Mouse (Mus musculus): ENCODE data around the gene Wdr5. TPM values are rescaled to one million over a fixed set of nuclear protein-coding genes. Genes with fewer than 3 reads are reported as not detected.
"Not testable (repeated sequence)": the region's sequence is repeated elsewhere in the genome, so short reads cannot be mapped to it uniquely, and the experiment has no call there.

Wdr5 gene
- polyA plus RNA-seq, 1 experiment from 2014 or later = 51.4 TPM

DNA sequence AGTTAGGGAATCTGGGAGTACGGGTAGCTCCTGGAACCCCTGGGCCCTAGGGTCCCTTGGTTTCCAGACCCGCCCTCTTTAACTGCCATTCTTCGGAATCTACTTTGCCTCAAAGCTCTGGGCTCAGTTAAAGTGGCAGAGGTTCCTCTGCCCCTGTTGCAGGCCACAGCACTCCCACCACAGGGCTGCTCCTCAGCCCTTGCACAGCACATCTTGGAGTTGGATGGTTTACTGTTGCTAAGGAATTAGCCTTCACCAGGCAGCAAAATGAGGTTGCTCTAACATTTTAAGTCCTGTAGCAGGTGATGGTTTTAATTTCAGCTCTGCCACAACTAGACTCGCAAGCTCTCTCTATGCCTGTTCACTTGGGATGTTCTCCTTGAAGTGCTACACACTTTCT is 7.4 kb upstream of the Wdr5 start, which contains the start of gene Brd3:
Gene Brd3 (minus strand): TSS at position 101 of the 400 bp plus-strand sequence.
- Histone ChIP-seq H3K9ac (no peak within 1 kb of the TSS), H3K4me1 (no peaks in the 10 kb centered on the region; the same call in 1 of the 2 replicates)
- 82% methylated on average over 4 of the region's 4 CpGs for WGBS

DNA sequence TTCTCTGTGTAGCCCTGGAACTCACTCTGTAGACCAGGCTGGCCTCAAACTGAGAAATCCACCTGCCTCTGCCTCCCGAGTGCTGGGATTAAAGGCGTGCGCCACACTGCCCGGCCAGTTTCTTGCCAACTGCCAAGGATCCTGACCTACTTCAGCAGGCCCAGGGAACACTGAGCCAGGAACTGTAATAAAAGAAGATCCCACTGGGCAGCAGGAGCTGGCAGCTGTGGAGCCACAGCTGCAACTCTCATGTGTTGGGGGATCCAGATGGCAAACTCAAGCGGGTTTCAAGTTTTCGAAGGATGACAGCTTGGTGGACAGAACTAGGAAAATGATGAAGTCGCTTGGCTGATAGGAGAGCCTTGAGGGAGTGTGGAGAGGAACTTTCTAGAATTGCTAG is 4.3 kb upstream of the Wdr5 start:
- Histone ChIP-seq H3K36me3 (no peaks in the 10 kb centered on the region), H3K9ac (no peak overlapping the region), H3K9me3 (replicated peaks) (no peaks in the 10 kb centered on the region), H3K27ac (no peak overlapping the region), H3K27me3 (no peaks in the 10 kb centered on the region), H3K4me1 (peaks cover 11% of the 10 kb centered on the region), H3K4me3 (no peak overlapping the region), H3K4me2 (replicated peaks) (no peak overlapping the region)
- 91% methylated on average over 7 of the region's 7 CpGs for WGBS
- ATAC-seq (ENCODE audit: low FRiP score) = no peak

More for the DNA sequence above, 7.4 kb upstream of the Wdr5 start, which contains the start of gene Brd3:
- H3K36me3 ChIP-seq = no peaks in the 10 kb centered on the region
- H3K27me3 ChIP-seq = no peaks in the 10 kb centered on the region
- H3K4me2 ChIP-seq (replicated peaks) = no peak within 1 kb of the TSS
- no peak within 1 kb of the TSS for H3K4me3 ChIP-seq
- no peak within 1 kb of the TSS for H3K27ac ChIP-seq
- ATAC-seq (ENCODE audit: low FRiP score) = no peak
- H3K9me3 ChIP-seq (replicated peaks) = no peaks in the 10 kb centered on the region

- Histone ChIP-seq H3K9ac (no peak overlapping the region), H3K9me3 (replicated peaks) (no peaks in the 10 kb centered on the region), H3K4me3 (no peak overlapping the region), H3K4me2 (replicated peaks) (no peak overlapping the region), H3K36me3 (no peaks in the 10 kb centered on the region), H3K27ac (no peak overlapping the region), H3K4me1 (peaks cover 29% of the 10 kb centered on the region), H3K27me3 (no peaks in the 10 kb centered on the region)
- 98% methylated on average over 3 of the region's 3 CpGs for WGBS
- ATAC-seq (ENCODE audit: low FRiP score) = no peak
Measured at GRCm38 (mm10) chr2:27512909-27513308, 2.0 kb upstream of the Wdr5 start.

DNA sequence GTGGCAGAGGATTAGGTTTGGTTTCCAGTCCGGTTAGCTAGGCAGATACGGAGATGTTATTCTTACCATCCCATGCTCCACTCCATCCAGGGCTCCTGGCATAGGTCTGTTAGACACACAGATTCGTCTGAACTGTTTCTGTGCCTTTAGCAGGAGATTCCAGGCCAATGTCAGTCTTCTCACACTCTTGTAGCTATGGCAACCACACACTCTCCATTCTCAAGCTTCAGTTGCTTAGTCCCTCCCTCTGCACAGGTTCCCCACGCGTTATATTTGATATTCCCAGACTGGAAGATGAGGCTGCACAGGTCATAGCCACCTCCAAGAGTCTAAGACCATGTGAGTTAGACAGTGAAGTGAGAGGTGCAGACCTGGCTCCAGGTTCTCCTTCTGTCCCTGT is 1.1 kb upstream of the Wdr5 start:
- peak overlapping the region; percentile 97 for H3K4me2 ChIP-seq (replicated peaks)
- H3K36me3 ChIP-seq = no peaks in the 10 kb centered on the region
- peak overlapping the region; percentile 67; the same call in 1 of the 2 replicates for H3K9ac ChIP-seq
- H3K27me3 ChIP-seq = no peaks in the 10 kb centered on the region
- H3K4me3 ChIP-seq = peak overlapping the region; percentile 89; the same call in 1 of the 2 replicates
- H3K9me3 ChIP-seq (replicated peaks) = no peaks in the 10 kb centered on the region
- H3K4me1 ChIP-seq = peaks cover 29% of the 10 kb centered on the region
- no peak for ATAC-seq (ENCODE audit: low FRiP score)
- H3K27ac ChIP-seq = peak overlapping the region; percentile 84; the same call in 1 of the 2 replicates
- WGBS = 80% methylated on average over 5 of the region's 5 CpGs

- no peaks in the 10 kb centered on the region for H3K9me3 ChIP-seq (replicated peaks)
- ATAC-seq (ENCODE audit: low FRiP score) = peak; percentile 69
- peak overlapping the region; percentile 97 for H3K4me2 ChIP-seq (replicated peaks)
- no peaks in the 10 kb centered on the region for H3K27me3 ChIP-seq
- peaks cover 29% of the 10 kb centered on the region for H3K4me1 ChIP-seq
- H3K4me3 ChIP-seq = peak overlapping the region; percentile 89
- WGBS = 1% methylated on average over 34 of the region's 40 CpGs
- peak overlapping the region; percentile 91 for H3K9ac ChIP-seq
- H3K27ac ChIP-seq = peak overlapping the region; percentile 84
- H3K36me3 ChIP-seq = peaks cover 16% of the 10 kb centered on the region
Measured at GRCm38 (mm10) chr2:27515341-27516166, 597 bp downstream of the Wdr5 start.

DNA sequence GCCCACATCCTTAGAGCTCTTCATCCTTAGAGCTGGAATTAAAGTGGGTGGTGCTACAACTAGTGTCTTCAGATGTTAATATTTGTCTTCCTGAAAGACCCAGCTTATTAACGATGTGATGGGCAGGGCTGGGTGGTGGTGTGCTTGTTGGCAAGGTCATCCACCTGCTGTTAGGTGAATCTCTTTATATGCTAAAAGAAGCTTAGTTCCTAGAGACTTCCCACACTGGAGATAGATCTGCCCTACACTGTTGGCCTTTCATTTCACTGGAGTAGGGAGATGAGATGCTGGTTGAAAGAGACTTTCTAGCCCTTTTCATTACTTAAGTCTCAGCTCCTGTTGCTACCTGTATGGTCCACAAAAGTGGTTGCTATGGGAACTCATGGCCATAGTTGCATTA is 1.3 kb downstream of the Wdr5 start:
- peak overlapping the region; percentile 97 for H3K4me2 ChIP-seq (replicated peaks)
- peak overlapping the region; percentile 91 for H3K9ac ChIP-seq
- H3K4me1 ChIP-seq = peaks cover 29% of the 10 kb centered on the region
- H3K4me3 ChIP-seq = peak overlapping the region; percentile 89
- H3K9me3 ChIP-seq (replicated peaks) = no peaks in the 10 kb centered on the region
- H3K36me3 ChIP-seq = peaks cover 24% of the 10 kb centered on the region
- ATAC-seq (ENCODE audit: low FRiP score) = no peak
- no peaks in the 10 kb centered on the region for H3K27me3 ChIP-seq
- 16% methylated on average over 1 of the region's 1 CpGs for WGBS
- H3K27ac ChIP-seq = no peak overlapping the region

DNA sequence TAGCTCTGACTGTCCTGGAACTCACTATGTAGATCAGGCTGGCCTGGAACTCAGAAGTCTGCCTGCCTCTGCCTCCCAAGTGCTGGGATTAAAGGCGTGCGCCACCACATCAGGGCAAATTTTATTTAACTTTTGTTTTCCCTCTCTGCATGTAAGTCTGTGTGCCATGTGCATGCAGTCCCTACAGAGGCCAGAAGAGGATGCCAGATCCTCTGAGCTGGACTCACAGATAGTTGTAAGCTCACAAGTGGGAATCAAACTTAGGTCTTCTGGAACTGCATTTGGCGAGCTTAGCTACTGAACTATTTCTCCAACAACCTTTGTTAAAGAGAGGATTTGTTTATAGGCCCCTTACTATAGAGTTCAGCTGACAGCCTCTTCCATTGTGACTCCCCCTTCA is 3.3 kb downstream of the Wdr5 start:
- Histone ChIP-seq H3K9me3 (replicated peaks) (no peaks in the 10 kb centered on the region), H3K4me2 (replicated peaks) (no peak overlapping the region), H3K4me3 (no peak overlapping the region), H3K27ac (no peak overlapping the region), H3K4me1 (peaks cover 29% of the 10 kb centered on the region), H3K27me3 (no peaks in the 10 kb centered on the region), H3K9ac (no peak overlapping the region), H3K36me3 (peaks cover 37% of the 10 kb centered on the region)
- WGBS = 94% methylated on average over 3 of the region's 3 CpGs
- ATAC-seq (ENCODE audit: low FRiP score) = no peak

GRCm38 (mm10) chr2:27538455-27539330 is 23.7 kb downstream of the Wdr5 start:
- Histone ChIP-seq H3K27ac (peak overlapping the region; percentile 62), H3K4me2 (replicated peaks) (peak overlapping the region; percentile 75), H3K36me3 (peaks cover 39% of the 10 kb centered on the region), H3K4me1 (peaks cover 13% of the 10 kb centered on the region)
- H3K9ac ChIP-seq; H3K9me3 ChIP-seq (replicated peaks); ATAC-seq (ENCODE audit: low FRiP score); H3K27me3 ChIP-seq; H3K4me3 ChIP-seq: not testable (repeated sequence)
- WGBS = 67% methylated on average over 5 of the region's 5 CpGs

- peak overlapping the region; percentile 75 for H3K4me2 ChIP-seq (replicated peaks)
Measured at GRCm38 (mm10) chr2:27539336-27539735, 24.4 kb downstream of the Wdr5 start.

GRCm38 (mm10) chr2:27539772-27540514 is 25.0 kb downstream of the Wdr5 start:
- H3K36me3 ChIP-seq = peaks cover 27% of the 10 kb centered on the region
- H3K4me3 ChIP-seq = peak overlapping the region; percentile 45
- H3K4me1 ChIP-seq = peaks cover 13% of the 10 kb centered on the region
- H3K27me3 ChIP-seq = no peaks in the 10 kb centered on the region
- no peaks in the 10 kb centered on the region for H3K9me3 ChIP-seq (replicated peaks)
- H3K27ac ChIP-seq = peak overlapping the region; percentile 88
- under 1% methylated on average over 46 of the region's 46 CpGs for WGBS
- peak overlapping the region; percentile 75 for H3K4me2 ChIP-seq (replicated peaks)
- H3K9ac ChIP-seq = peak overlapping the region; percentile 55
- peak; percentile 99 for ATAC-seq (ENCODE audit: low FRiP score)

More at GRCm38 (mm10) chr2:27539336-27539735, 24.4 kb downstream of the Wdr5 start:
- ATAC-seq (ENCODE audit: low FRiP score) = no peak; the same call in 1 of the 2 replicates
- H3K27ac ChIP-seq = peak overlapping the region; percentile 62
- H3K4me1 ChIP-seq = peaks cover 13% of the 10 kb centered on the region
- H3K9ac ChIP-seq = no peak overlapping the region
- no peak overlapping the region; the same call in 1 of the 2 replicates for H3K4me3 ChIP-seq
- no peaks in the 10 kb centered on the region for H3K27me3 ChIP-seq
- H3K36me3 ChIP-seq = peaks cover 33% of the 10 kb centered on the region
- WGBS = 25% methylated on average over 5 of the region's 5 CpGs
- H3K9me3 ChIP-seq (replicated peaks) = no peaks in the 10 kb centered on the region

DNA sequence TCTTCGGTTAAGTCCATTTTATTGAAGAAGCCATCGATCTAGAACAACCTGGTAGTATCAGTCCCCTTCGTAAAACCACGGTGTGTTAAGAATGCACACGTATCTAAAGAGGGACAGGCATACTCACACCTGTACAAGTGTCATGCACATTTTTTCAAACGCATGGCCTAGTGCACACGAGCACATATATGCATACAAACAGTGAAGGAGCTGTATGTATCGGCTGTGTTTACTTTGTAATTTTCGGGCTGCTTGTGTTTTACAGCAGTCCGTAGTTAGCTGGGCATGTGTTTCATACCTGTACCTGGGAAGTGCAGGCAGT is 25.5 kb downstream of the Wdr5 start:
- Histone ChIP-seq H3K4me1 (peaks cover 13% of the 10 kb centered on the region), H3K36me3 (peaks cover 22% of the 10 kb centered on the region), H3K9me3 (replicated peaks) (no peaks in the 10 kb centered on the region), H3K4me3 (peak overlapping the region; percentile 45), H3K9ac (peak overlapping the region; percentile 55), H3K27ac (peak overlapping the region; percentile 88), H3K4me2 (replicated peaks) (peak overlapping the region; percentile 75), H3K27me3 (no peaks in the 10 kb centered on the region)
- 30% methylated on average over 10 of the region's 10 CpGs for WGBS
- ATAC-seq (ENCODE audit: low FRiP score) = peak; percentile 53; the same call in 1 of the 2 replicates
